Mouse (Mus musculus): ENCODE measurements around the gene Adcy5.

DNA sequence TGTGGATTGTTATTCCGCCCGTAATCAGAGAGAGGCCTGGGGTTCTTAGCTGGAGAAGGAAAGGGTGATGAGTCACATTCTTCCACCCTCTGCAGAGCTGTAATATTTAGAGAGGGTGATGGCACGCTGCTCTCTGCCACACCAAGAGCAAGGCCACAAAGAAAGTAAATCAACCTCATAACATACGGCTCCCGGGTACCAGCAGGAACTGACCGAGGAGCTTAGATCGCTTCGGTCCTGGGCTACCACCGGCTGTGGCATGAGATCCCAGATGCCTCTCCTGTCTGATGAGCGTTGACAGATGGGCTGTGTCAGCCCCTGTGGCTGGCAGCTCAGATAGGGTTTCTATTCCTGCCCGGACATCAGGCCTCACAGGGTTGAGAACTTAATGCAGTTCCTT is 101.3 kb downstream of the Adcy5 start:
- TF ChIP-seq POLR2A (IDR thresholded peaks at IDR 0.05; ENCODE audit: borderline replicate concordance, control insufficient read depth, low read depth, low read length) (no peak), CTCF (IDR thresholded peaks at IDR 0.05; ENCODE audit: control insufficient read depth, insufficient read depth, low read length) (no peak)
